Mouse (Mus musculus) embryonic facial prominence, embryonic 14.5 days (tissue): ENCODE measurements around the gene Atp5l. TPM values are rescaled to one million over a fixed set of nuclear protein-coding genes. Genes with fewer than 3 reads are reported as not detected.

Experiments
- polyA plus RNA-seq: library from polyadenylated mRNA; unstranded; fragments of >200 nt; fragmentation: Nextera tagmentation; extraction: Ambion mirVana; gene quantifications from 2 replicates; pipeline ENCODE4 v1.2.1, GENCODE M21; 2014

Atp5l gene
- polyA plus RNA-seq, 1 experiment from 2014 or later = 870 TPM

Other genes with a start within 250 kb of the Atp5l start
- not detected in 2 replicates for gene Treh, start 247.5 kb downstream of the Atp5l start, polyA plus RNA-seq
- 40.3 and 40.9 TPM in 2 replicates for gene Phldb1, start 185.5 kb downstream of the Atp5l start, polyA plus RNA-seq
- 220 and 226 TPM in 2 replicates for gene Arcn1, start 152.9 kb downstream of the Atp5l start, polyA plus RNA-seq
- 101 and 121 TPM in 2 replicates for gene Ift46, start 152.8 kb downstream of the Atp5l start, polyA plus RNA-seq
- 2.0 and 2.3 TPM in 2 replicates for gene Tmem25, start 121.4 kb downstream of the Atp5l start, polyA plus RNA-seq
- not detected in 2 replicates for gene Ttc36, start 117.7 kb downstream of the Atp5l start, polyA plus RNA-seq
- 12.0 and 12.3 TPM in 2 replicates for gene Kmt2a, start 39.4 kb downstream of the Atp5l start, polyA plus RNA-seq
- 25.5 and 30.3 TPM in 2 replicates for gene Ube4a, start 44.9 kb upstream of the Atp5l start, polyA plus RNA-seq
- 0.47 and 0.67 TPM in 2 replicates for gene Cd3g, start 59.7 kb upstream of the Atp5l start, polyA plus RNA-seq
- not detected in 2 replicates for gene Cd3d, start 61.0 kb upstream of the Atp5l start, polyA plus RNA-seq
- 0.10 and 0.25 TPM in 2 replicates for gene Cd3e, start 88.9 kb upstream of the Atp5l start, polyA plus RNA-seq
- gene Mpzl2, start 119.1 kb upstream of the Atp5l start, polyA plus RNA-seq = 11.6 and 13.3 TPM in 2 replicates
- 4.0 TPM in 2 replicates for gene Mpzl3, start 134.4 kb upstream of the Atp5l start, polyA plus RNA-seq
- gene Jaml, start 158.4 kb upstream of the Atp5l start, polyA plus RNA-seq = 0.21 and 0.50 TPM in 2 replicates
- gene Scn2b, start 197.0 kb upstream of the Atp5l start, polyA plus RNA-seq = 2.4 TPM in 2 replicates
- gene Scn4b, start 217.7 kb upstream of the Atp5l start, polyA plus RNA-seq = 0.13 and 0.19 TPM in 2 replicates